Mouse (Mus musculus) heart, postnatal 0 days (tissue): Measurements from ENCODE around the gene Il1rapl1.

Experiments
- CTCF ChIP-seq: IDR thresholded peaks from 2 replicates; pipeline ENCODE4 v1.5.1; 2016; ENCODE audit warnings: antibody characterized with exemption, control low read depth, low read depth
- EP300 ChIP-seq: IDR thresholded peaks from 2 replicates; pipeline ENCODE4 v1.6.1; 2016; ENCODE audit warnings: antibody characterized with exemption, low read depth

DNA sequence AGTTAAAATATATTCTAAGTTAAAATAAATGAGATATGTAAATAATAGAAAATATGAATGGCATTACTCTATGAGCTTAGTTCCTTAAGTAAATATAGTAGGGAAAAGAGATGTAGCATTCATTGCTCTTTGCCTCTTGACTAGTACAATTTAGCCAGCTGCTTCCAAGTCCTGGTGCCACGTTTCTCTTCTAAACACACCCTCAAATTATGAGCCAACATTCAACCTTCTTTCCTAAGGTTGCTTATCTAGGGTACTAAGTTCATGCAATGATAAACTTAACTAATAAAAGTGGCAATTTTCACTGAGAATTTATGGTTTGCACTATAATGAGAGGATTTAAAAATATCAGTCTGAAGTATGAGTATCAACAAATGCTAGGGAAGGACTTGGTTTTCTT is 218.3 kb downstream of the Il1rapl1 start:
- TF ChIP-seq CTCF (no peak), EP300 (no peak)
